Mouse (Mus musculus) small intestine, adult 2 months (tissue): ENCODE results near the gene B3gnt3. TPM values are rescaled to one million over a fixed set of nuclear protein-coding genes. Genes with fewer than 3 reads are reported as not detected.
"Not testable (repeated sequence)": the region's sequence is repeated elsewhere in the genome, so short reads cannot be mapped to it uniquely, and the experiment has no call there.

Experiments
- H3K27ac ChIP-seq: fragments of 200-500 bp; 2 replicates; pipeline ENCODE4 v1.5.1; 2012; ENCODE audit warnings: low read depth, low read length, control low read depth, inconsistent platforms; ENCODE audit not compliant: insufficient read depth
- H3K27me3 ChIP-seq: fragments of 200-500 bp; 2 replicates; pipeline ENCODE4 v1.6.1; 2012; ENCODE audit warnings: mild to moderate bottlenecking, moderate library complexity, low read length, inconsistent platforms; ENCODE audit not compliant: control insufficient read depth, insufficient read depth
- H3K36me3 ChIP-seq: fragments of 200-500 bp; 2 replicates; pipeline ENCODE4 v1.6.1; 2012; ENCODE audit warnings: mild to moderate bottlenecking, low read length, control low read depth, inconsistent platforms; ENCODE audit not compliant: control insufficient read depth, insufficient read depth
- H3K4me1 ChIP-seq: fragments of 200-500 bp; 2 replicates; pipeline ENCODE4 v1.6.1; 2012; ENCODE audit warnings: low read length, inconsistent platforms, mixed read lengths; ENCODE audit not compliant: control insufficient read depth, insufficient read depth, insufficient read length
- H3K4me3 ChIP-seq: fragments of 200-500 bp; 2 replicates; pipeline ENCODE4 v1.5.1; 2012; ENCODE audit warnings: low read depth, mild to moderate bottlenecking, control low read depth, inconsistent platforms, low read length, moderate library complexity
- CTCF ChIP-seq: fragments of 200-500 bp; IDR thresholded peaks from 2 replicates; pipeline ENCODE4 v1.5.1; 2012; ENCODE audit warnings: low read depth, mild to moderate bottlenecking, control low read depth, inconsistent platforms, low read length, moderate library complexity, mixed read lengths; ENCODE audit not compliant: insufficient replicate concordance, insufficient read length; ENCODE audit errors: extremely low read depth
- POLR2A ChIP-seq: fragments of 200-500 bp; IDR thresholded peaks from 2 replicates; pipeline ENCODE4 v1.6.1; 2012; ENCODE audit warnings: low read depth, mild to moderate bottlenecking, control low read depth, inconsistent platforms, low read length, moderate library complexity
- WGBS: fragments of 180-500 bp; shearing (Covaris S2); methylation state at CpG from one replicate; pipeline ENCODE4 v1.1.7; 2018; 5-methylcytosine and 5-hydroxymethylcytosine counted together
- polyA plus RNA-seq: library from polyadenylated mRNA; depleted of rRNA; stranded (reverse); fragments of >200 nt; gene quantifications from 2 replicates; pipeline ENCODE4 v1.2.3, GENCODE M21; 2012

B3gnt3 gene
- polyA plus RNA-seq, 1 experiment, result 180 TPM

DNA sequence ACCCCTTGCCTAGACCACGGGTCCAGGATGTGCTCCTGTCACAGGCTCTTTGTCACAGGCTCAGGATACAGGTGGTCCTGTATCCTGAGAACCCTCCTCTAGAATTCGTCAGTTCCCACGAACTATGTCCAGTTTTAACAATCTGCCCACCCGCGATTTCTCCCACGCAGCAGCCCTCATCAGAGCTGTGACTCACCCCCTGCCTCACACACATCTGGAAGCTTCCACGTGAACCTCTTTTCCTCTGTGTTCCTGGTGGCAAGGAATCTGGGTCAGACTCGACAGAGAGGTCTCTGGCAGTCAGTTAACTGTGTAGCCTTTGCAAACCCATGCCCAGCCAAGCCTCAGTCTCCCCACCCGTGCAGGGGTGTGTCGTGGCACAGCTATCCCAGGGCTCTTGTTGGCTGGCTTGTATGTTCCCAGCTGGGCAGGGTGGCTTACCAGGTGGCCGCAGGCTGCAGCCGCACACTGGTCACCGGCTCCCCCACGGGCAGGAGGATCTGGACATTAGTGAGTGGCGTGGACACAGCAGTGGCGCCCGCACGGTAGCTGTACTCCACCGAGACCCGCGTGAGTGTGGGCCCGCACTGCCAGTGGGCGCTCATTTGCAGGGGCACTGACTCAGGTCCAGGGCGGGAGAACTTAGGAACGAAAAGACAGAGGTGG, 7.7 kb upstream of the B3gnt3 start:
- Histone ChIP-seq H3K4me3 (no peak overlapping the region), H3K27me3 (no peaks in the 10 kb centered on the region), H3K27ac (no peak overlapping the region), H3K4me1 (peaks cover 3% of the 10 kb centered on the region; the same call in 1 of the 2 replicates), H3K36me3 (no peaks in the 10 kb centered on the region)
- no peak for TF ChIP-seq CTCF
- no peak for TF ChIP-seq POLR2A
- WGBS, result 56% methylated on average over 25 of the region's 25 CpGs

- Histone ChIP-seq H3K36me3 (no peaks in the 10 kb centered on the region), H3K4me3 (no peak overlapping the region), H3K4me1 (peaks cover 6% of the 10 kb centered on the region), H3K27ac (no peak overlapping the region), H3K27me3 (no peaks in the 10 kb centered on the region)
- TF ChIP-seq POLR2A, result no peak
- TF ChIP-seq CTCF, result peak; percentile 71; the same call in 1 of the 2 replicates
- 51% methylated on average over 8 of the region's 8 CpGs for WGBS
Measured at GRCm38 (mm10) chr8:71707874-71708273, 6.3 kb upstream of the B3gnt3 start.

DNA sequence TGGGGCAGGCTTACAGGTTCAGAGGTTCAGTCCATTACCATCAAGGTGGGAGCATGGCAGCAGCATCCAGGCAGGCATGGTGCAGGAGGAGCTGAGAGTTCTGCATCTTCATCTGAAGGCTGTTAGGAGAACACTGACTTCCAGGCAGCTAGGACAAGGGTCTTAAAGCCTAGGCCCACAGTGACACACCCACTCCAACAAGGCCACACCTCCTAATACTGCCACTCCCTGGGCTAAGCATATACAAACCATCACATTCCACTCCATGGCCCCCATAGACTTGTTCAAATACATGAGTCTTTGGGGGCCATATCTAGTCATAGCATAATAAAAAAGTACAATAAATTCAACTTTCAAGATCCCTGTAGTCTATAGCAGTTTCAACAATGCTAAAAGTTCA, 1.8 kb upstream of the B3gnt3 start:
- Histone ChIP-seq H3K4me1 (peaks cover 16% of the 10 kb centered on the region; the same call in 1 of the 2 replicates), H3K27ac (peak overlapping the region; percentile 86)
- not testable (repeated sequence) for H3K36me3 ChIP-seq, H3K27me3 ChIP-seq, H3K4me3 ChIP-seq

DNA sequence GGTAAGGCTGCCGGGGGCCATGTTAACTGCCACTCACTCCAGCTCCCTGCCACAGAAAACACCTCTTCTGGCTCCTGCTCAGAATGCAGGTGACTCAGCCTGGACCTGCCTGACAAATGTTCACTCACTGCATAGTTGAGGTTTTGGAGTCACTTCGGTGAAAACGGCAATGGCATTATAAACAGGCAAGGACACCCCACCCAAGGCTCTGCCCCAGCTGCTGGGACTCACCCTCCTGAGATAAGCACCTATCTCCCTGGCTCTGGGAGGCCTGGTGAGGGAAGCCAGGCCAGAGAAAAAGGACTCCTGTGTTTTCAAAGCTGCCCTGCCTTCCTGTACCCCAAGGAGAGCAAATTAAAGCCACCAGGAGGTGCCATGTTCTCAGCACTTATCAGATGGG, 1.3 kb upstream of the B3gnt3 start:
- Histone ChIP-seq H3K4me1 (peaks cover 17% of the 10 kb centered on the region; the same call in 1 of the 2 replicates), H3K4me3 (no peak overlapping the region), H3K27ac (peak overlapping the region; percentile 86), H3K27me3 (no peaks in the 10 kb centered on the region), H3K36me3 (peaks cover 3% of the 10 kb centered on the region; the same call in 1 of the 2 replicates)
- TF ChIP-seq POLR2A (no peak), CTCF (no peak)
- 30% methylated on average over 3 of the region's 3 CpGs for WGBS

DNA sequence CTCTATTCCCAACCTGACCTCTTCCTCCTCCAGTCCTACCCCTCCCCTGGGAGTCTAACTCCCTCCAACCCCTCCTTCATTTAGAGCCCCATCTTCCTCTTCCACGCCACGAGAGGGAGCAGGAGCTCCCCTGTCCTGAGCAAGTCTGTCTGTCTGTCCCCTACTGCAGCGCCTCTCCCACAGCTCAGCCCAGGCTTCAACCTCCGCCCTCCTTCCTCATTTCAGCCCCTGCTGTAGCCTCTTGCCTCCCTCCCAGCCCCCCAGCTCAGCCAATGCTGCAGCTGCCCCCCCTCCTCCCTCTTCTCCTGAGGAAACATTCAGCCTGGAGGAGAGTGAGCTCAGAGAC, 471 bp upstream of the B3gnt3 start:
- 15% methylated on average over 4 of the region's 4 CpGs for WGBS
- Histone ChIP-seq H3K4me3 (peak overlapping the region; percentile 38), H3K4me1 (peaks cover 17% of the 10 kb centered on the region; the same call in 1 of the 2 replicates), H3K27ac (peak overlapping the region; percentile 86), H3K27me3 (no peaks in the 10 kb centered on the region), H3K36me3 (peaks cover 3% of the 10 kb centered on the region; the same call in 1 of the 2 replicates)
- TF ChIP-seq POLR2A, result no peak; the same call in 1 of the 2 replicates
- TF ChIP-seq CTCF, result peak; percentile 72; the same call in 1 of the 2 replicates

DNA sequence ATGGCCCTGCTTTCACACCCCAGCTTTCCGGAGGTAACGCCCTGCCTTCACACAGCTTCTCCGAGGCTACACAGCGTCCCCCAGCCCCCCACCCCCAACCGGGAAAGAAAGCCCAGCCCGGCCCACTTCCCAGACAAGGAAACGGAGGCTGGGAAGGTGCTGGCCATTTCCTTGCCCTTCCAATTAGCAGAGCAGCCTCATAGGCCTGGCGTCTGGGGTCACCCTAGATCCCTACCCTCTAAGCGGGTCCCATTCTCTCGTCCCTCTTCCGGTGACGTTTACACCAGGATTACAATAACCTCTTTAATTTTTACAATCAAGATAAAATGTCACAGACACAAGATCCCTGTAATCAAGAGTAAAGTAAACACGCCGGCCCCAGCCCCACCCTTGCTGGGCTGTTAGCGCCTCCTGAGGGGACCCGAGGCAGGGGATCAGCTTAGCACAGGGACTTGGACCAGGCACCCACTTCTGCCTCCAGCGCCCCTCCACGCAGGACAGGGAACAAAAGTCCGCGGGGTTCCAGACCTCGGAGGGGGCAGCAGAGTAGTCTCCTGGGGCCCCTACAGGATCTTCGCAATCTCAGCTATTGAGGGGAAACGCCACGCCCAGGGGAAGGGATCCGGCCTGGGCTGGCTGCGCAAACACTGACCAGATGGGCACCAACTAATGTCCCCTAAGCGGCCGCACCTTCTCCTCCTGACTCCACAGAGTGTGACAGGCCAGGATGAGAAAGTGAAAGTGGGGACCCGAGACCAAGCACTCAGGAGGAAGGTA, 908 bp downstream of the B3gnt3 start:
- TF ChIP-seq POLR2A, result no peak; the same call in 1 of the 2 replicates
- TF ChIP-seq CTCF, result peak; percentile 13; the same call in 1 of the 2 replicates
- peaks cover 3% of the 10 kb centered on the region; the same call in 1 of the 2 replicates for H3K36me3 ChIP-seq
- H3K4me3 ChIP-seq, result peak overlapping the region; percentile 97
- 6% methylated on average over 29 of the region's 29 CpGs for WGBS
- H3K27ac ChIP-seq, result peak overlapping the region; percentile 96
- H3K4me1 ChIP-seq, result peaks cover 17% of the 10 kb centered on the region; the same call in 1 of the 2 replicates
- H3K27me3 ChIP-seq, result no peaks in the 10 kb centered on the region

DNA sequence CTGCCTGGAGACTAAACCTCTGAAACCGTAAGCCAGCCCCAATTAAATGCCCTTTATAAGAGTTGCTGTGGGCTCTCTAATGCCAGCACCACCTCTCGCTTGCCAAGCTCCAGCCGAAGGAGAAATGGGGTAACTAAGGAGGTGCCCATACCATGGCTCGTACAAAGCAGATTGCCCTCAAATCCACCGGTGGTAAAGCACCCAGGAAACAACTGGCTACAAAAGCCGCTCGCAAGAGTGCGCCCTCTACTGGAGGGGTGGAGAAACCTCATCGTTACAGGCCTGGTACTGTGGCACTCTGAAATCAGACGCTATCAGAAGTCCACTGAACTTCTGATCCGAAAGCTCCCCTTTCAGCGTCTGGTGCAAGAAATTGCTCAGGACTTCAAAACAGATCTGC, 6.1 kb downstream of the B3gnt3 start:
- not testable (repeated sequence) for H3K4me1 ChIP-seq, H3K27me3 ChIP-seq, H3K4me3 ChIP-seq, H3K27ac ChIP-seq
- H3K36me3 ChIP-seq, result peaks cover 39% of the 10 kb centered on the region
- 80% methylated on average over 12 of the region's 12 CpGs for WGBS
- TF ChIP-seq CTCF, result peak; percentile 55; the same call in 1 of the 2 replicates
